Comparison of ENCODE assay signal across 7 mouse cellular contexts in the genomic region with DNA sequence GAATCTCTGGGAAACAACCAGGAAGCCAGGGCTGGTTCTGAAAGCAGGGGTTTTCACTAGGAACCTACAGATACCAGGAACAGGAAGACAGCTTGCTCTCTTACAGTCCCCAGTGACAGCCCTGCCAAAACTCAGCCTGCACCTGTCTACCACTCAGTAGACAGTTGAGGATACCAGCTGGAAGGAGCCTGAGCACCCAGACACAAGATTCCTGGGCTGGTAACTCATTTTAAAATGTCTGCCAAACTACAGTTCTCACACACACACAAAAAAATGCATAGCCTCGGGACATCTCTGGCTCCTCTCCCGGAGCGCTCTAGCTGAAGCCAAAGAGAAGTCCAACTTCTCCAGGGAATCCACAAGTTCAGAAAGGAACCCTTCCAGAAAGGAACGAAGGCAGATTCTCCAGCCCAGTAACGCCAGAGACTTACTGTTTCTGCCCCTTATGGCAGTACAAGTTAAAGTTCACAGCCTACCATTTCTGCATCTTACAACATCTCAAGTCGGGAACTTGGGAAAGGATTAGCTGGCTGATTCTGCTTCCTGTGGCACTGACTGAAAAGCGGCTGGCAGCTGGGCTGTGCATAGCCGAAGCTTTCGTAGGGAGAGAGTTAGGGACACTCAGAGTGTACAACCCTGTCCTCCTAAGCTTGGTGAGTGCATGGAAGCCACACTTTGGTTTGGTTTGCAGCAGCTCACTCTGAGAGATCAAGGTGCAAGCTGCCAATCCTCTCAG. TPM values are rescaled to one million over a fixed set of nuclear protein-coding genes. Genes with fewer than 3 reads are reported as not detected.
DNase-seq lines count a peak whose midpoint lies in the region; ATAC-seq lines count a peak whose summit lies in the region.

No protein-coding gene starts in this region.

- intact Hi-C loops in left cerebral cortex, postnatal 10 days (cut with DNase I), result no loop called here

- H3K4me1 ChIP-seq in hindbrain, embryonic 14.5 days (replicated peaks; ENCODE audit: control insufficient read depth, insufficient read depth, low read length), result peaks cover 20% of the 10 kb centered on the region
- H3K4me1 ChIP-seq in neural tube, embryonic 15.5 days, result peaks cover 23% of the 10 kb centered on the region

- H3K9me3 ChIP-seq in hindbrain, embryonic 14.5 days (ENCODE audit: control insufficient read depth, low read length), result no peaks in the 10 kb centered on the region
- no peaks in the 10 kb centered on the region for H3K9me3 ChIP-seq in neural tube, embryonic 15.5 days (replicated peaks)

- H3K4me3 ChIP-seq in hindbrain, embryonic 14.5 days (replicated peaks; ENCODE audit: low read length), result no peak overlapping the region
- no peak overlapping the region for H3K4me3 ChIP-seq in neural tube, embryonic 15.5 days (replicated peaks)

- peak overlapping the region; percentile 51 for H3K27ac ChIP-seq in hindbrain, embryonic 14.5 days
- peak overlapping the region; percentile 72 for H3K27ac ChIP-seq in neural tube, embryonic 15.5 days (replicated peaks)

- whole genome bisulfite sequencing in hindbrain, embryonic 14.5 days, result 66% methylated on average over 9 of the region's 9 CpGs
- WGBS in neural tube, embryonic 15.5 days, result 71% methylated on average over 9 of the region's 9 CpGs

- H3K4me2 ChIP-seq in hindbrain, embryonic 14.5 days (replicated peaks), result peak overlapping the region; percentile 19
- H3K4me2 ChIP-seq in neural tube, embryonic 15.5 days, result peak overlapping the region; percentile 22

- no peaks in the 10 kb centered on the region for H3K27me3 ChIP-seq in hindbrain, embryonic 14.5 days (ENCODE audit: control insufficient read depth, insufficient read depth, low read length)
- H3K27me3 ChIP-seq in neural tube, embryonic 15.5 days (replicated peaks), result no peaks in the 10 kb centered on the region

- DNase-seq in adipocyte (ENCODE audit: low spot score), result peak; percentile 96
- DNase-seq in hindbrain, embryonic 14.5 days (ENCODE audit: low spot score), result no peak
- peak; percentile 43 to 53 for DNase-seq in left cerebral cortex, postnatal 10 days (ENCODE audit: extremely low spot score in 1 of 2, low spot score in 2 of 2)
- DNase-seq in embryo, embryonic 10 days (ENCODE audit: low spot score), result no peak

- ATAC-seq in CD4-positive, CD25-positive, alpha-beta regulatory T cell, adult 4 months, result peak; percentile 24
- peak; percentile 82 for ATAC-seq in frontal cortex, adult (ENCODE audit: low TSS enrichment)
- peak; percentile 21; the same call in 1 of the 2 replicates for ATAC-seq in hindbrain, embryonic 14.5 days (ENCODE audit: low FRiP score)
- no peak; the same call in 1 of the 2 replicates for ATAC-seq in neural tube, embryonic 15.5 days (ENCODE audit: low FRiP score)

- H3K36me3 ChIP-seq in hindbrain, embryonic 14.5 days (replicated peaks; ENCODE audit: control insufficient read depth, insufficient read depth), result no peaks in the 10 kb centered on the region
- H3K36me3 ChIP-seq in neural tube, embryonic 15.5 days, result no peaks in the 10 kb centered on the region

- no peak overlapping the region for H3K9ac ChIP-seq in hindbrain, embryonic 14.5 days
- H3K9ac ChIP-seq in neural tube, embryonic 15.5 days (replicated peaks), result no peak overlapping the region

RNA-seq across cellular contexts. Expression of gene Lamc1, which starts 24.2 kb away (rescaled TPM):
- 10 to 100 TPM; 11.6 to 12.5 TPM for polyA plus RNA-seq in CD4-positive, CD25-positive, alpha-beta regulatory T cell, adult 4 months (2017; shearing (Covaris generic))
- polyA plus RNA-seq in hindbrain, embryonic 14.5 days (2014; fragmentation: Nextera tagmentation; extraction: Ambion mirVana), result 28.1 and 29.2 TPM in 2 replicates
- total RNA-seq in left cerebral cortex, postnatal 10 days (2021), result 10 to 100 TPM; 42.6 to 44.3 TPM
- polyA plus RNA-seq in neural tube, embryonic 15.5 days (2015; fragmentation: Nextera tagmentation; extraction: Ambion mirVana), result 17.1 and 22.8 TPM in 2 replicates

Comparison
In these comparisons a context has a peak if more than half of its experiments do, and no peak if none do; other contexts are left out.
1. DNase-seq: peak in adipocyte (single experiment) and left cerebral cortex, postnatal 10 days (2 of 2); none in hindbrain, embryonic 14.5 days (single experiment) and embryo, embryonic 10 days (single experiment).